Mouse (Mus musculus) ZHBTc4 (cell line): Measurements from ENCODE around the gene Setd2.

Experiments used
- DNase-seq: peaks from one replicate; pipeline ENCODE4 v3.0.0-alpha.2; 2011; ENCODE audit warnings: low read depth, low spot score

Setd2 gene

DNA sequence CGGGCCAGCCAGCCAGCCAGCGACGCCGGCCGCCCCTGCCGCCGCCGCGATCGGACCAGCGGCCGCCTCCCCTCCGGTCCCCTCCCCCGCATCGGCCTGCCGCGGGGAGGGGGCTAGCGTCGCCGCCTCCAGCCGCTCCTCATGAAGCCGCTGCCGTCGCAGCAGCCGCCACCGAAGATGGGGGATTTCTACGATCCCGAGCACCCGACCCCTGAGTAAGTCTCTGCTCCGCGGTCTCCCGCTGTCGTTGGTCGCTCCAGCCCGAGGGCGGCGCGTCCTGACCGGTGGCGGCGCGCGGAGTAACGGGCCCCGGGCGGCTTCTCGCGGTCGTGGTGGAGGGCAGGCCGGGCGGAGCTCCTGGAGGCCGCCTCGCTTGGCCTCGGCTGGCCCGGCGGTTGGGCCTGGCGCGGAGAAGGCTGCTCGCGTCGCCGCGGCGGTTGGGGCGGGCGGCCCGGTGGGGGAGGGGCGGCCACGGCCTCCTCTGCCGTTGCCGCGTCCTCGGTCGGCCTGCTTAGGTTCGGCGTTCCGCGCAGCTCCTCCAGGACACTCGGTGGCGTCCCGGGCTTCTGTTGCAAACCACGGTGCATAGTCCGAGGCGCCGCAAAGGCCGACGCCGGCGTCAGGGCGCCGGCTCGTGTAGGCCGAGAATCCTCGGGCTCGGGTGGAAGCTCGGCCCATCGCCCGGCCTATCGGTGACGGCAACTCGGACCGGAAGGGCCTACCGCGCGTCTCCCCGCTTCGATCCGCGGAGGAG lies at the start of gene Setd2:
Gene Setd2 (plus strand): TSS at position 60 of the 754 bp plus-strand sequence.
- peak; percentile 61 for DNase-seq

DNA sequence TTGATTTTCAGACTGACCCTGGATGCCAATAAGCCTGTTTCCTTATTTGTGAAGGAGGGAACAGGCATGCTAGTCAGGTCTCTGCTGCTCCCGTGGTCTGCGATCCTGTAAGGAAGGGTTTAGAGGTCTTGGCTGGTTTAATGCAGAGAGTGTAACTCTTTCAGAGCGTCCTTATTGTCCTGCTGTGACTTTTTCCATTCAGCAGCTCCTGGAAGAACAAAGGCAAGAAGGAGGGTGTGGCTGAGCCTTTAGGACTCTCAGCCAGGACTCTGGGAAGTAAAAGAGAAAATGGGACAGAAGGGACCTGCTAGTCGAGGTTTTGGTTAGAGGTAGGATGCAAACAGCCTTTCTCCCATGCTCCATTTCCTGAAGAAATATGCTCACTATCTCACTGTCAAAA lies 43.6 kb upstream of the Setd2 start:
- peak; percentile 85 for DNase-seq

DNA sequence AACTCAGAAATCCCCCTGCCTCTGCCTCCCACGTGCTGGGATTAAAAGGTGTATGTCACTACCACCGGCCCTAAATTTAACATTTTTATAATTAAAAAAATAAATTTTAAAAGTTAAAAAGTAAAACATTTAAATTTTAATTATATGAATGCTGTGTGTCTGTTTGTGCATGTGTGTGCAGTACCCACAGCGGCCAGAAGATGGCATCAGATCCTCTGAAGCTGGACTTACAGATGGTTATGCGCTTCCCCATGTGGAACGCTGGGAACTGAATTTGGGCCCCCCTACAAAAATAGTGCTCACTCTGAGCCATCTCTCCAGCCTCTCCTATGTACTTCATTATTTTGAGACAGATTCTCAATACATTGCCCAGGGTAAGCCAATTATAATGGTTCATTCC lies 41.5 kb upstream of the Setd2 start:
- peak; percentile 61 for DNase-seq

DNA sequence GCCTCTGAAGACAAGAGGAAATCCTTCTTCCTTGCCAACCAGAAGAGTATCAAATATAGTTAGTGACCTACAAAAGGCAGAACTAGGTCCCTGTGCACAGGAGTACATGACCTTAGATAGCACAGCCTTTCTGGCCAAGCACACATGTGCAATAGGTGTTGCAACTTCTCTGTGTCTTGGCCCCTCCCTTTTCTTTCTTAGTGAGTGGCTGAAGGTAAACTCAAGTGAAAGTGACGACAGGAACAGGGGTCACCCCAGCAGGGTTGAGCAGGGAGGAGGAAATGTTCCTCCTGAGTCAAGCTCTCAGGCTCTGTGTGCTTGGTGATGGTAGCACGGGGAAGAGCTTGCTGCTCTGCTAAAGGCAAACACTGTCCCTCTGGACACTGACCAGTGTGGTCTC lies 6.7 kb upstream of the Setd2 start:
- DNase-seq, result no peak

DNA sequence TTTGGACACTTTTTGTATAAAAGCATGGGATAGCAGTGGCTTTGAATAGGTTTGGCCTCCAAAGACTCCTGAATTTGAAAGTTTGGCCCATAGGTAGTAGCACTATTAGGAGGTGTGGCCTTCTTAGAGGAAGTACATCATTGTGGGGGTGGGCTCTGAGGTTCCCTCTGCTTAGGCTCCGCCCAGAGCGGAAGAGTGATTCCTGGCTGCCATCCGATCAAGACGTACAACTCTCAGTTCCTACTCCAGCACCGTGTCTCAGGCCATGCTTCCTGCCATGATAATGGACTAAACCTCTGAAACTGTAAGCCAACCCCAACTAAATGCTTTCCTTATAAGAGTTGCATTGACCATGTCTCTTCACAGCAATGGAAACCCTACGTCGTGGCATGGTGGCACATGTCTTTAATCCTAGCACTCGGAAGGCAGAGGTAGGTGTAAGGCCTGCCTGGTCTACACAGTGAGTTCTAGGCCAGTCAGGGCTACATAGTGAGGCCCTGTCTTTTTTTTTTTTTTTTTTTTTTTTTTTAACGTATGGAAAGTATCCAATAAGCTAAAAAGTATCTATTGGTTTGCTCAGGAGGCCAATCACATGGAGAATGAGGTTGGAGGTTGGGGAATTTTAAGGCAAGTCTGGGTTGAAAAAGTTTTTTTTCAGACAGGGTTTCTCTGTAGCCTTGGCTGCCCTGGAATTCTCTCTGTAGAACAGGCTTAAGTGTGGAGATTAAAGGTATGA lies 3.2 kb upstream of the Setd2 start:
- peak; percentile 95 for DNase-seq

DNA sequence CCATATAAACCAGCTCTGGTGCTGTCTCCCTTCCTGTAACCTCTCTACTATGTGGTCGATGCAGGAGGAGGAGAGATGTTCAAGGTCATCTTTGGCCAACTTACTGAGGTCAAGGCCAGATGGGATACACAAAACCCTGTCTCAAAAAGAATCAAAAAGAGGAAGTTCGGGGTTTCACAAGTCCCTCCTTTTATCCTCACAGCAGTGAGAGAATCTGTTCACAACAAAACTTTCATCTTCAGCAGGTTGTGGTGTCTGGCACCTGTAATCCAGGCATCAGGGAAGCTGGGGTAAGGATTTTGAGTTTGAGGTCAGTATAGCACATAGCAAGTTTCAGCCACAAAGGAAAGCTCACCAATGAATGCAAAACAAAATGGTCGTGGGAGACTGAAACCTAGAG lies 1.7 kb upstream of the Setd2 start:
- DNase-seq, result no peak

DNA sequence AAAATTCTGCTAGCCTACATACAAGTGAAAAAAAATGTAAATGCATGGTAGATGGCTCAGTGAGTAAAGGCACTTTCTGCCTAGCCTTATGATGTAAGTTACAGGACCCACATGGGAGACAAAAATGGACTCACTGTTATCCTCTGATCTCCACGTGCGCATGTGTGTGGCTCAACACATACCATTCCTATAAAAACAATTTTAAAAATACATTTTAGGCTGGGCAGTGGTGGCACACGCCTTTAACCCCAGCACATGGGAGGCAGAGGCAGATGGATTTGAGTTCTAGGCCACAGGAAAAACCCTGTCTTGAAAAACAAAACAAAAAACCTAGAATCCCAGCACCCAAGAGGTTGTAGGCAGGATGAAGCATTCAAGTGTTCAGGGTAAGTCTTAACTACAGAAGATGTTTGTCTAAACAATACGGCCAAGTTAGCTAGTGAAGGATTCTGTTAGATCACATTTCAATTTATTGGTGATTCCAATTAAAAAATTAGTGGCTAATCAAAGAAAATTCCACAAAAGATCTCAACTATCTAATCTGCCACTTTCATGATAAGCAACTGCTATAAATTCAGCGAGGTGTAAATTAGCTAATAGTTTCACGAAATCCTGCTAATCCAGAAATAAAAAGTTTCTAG lies 1.1 kb upstream of the Setd2 start:
- no peak for DNase-seq

DNA sequence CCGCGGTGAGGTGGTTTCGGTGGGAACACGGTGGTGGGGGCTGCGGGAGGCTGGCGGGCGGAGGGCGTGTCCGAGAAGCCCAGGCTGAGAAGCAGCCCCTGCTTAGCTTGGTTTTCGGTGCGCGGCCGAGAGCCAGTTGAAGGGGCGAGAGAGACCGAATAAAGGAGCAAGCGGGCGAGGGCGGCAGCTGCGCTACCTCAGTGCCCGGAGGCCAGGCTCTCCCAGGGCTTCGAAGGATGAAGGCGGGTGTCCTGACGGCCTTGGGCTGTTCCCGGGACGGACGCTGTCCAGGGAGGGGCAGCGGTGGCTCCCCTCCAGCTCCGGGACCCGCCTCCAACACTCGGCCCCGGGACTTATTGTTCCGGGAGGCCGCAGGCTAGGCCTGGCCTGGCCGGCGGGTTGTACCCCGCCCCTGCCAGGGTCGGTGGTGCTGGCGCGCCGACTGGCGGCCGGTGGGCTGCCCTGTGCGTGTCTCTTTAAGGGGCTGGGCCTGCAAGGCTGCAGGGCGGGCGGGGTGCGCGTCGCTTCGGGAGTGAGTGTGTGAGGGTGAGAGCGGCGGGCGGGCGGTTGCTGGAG lies 395 bp upstream of the Setd2 start:
- peak; percentile 98 for DNase-seq

DNA sequence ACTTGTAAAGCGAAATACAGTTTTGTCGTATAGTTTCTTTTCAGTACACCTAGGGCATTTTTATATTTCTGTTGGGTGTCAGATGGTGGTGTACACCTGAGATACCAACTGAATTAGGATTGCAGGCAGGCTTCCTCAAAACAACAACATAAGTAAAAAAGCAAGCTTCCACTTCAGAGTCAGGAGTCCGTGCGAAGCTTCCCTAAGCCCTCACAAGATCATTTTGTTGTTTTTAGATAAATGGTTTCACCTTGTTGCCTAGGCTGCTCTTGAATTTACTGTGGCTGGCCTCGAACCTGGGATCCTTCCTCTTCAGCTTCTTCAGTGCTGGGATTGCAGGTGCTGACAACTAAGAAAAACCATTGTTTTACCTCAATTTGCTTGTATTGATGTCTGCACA lies 1.2 kb downstream of the Setd2 start:
- DNase-seq, result no peak

DNA sequence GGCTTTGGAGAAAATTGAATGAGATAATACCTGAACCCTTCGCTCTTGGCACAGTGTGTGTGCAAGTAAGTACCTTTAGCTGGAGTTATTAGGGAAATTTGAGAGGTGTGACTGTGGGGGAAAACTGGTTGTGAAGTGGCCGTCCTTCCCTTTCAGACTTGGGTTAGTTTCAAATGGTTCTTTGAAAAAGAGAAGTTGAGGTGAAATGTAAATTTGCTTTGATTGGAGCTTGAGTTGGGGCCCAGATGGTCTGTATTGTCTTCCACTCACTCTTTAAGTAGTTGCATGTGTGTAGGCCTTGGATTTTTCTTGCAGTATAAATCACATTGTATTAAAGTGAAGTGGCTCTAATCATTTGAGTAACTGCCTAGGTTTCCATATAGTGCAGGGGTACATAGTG lies 2.7 kb downstream of the Setd2 start:
- peak; percentile 29 for DNase-seq

DNA sequence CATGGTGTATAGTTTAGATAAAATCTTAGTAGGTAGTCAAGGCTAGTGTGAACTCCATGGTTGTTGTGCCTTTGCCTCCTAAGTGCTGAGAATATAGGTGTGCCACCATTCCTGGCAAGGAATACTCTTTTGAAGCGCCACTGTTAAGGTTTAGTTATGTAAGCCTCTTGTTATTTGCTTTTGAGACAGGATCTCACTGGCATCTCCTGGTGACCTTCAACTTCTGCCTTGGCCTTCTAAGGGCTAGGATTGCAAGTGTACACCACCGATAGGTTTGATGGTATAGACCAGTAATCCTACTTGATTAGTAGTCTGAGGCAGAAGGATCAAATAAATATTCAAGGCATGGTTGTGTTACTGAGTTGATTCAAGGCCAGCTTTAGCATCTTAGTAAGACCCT lies 4.2 kb downstream of the Setd2 start:
- DNase-seq, result no peak

DNA sequence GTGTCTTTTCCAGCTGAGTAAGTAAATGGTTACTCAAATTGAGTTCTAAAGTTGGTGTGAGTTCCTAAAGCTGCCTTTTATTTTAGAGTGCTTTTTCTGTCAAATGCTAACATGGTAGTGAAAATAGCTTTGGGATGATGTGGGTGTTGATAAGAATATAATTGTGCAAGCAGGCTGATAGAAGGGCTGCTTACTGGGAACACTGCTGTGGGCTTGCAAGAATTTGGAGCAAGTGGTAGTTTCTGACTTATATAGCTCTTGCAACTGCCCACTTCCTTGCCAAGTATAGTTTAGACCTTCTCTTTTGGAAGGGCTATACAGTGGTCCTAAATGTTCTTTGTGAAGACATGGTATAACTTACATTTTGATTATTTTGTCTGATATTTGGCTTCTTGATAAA lies 6.1 kb downstream of the Setd2 start:
- DNase-seq, result no peak

DNA sequence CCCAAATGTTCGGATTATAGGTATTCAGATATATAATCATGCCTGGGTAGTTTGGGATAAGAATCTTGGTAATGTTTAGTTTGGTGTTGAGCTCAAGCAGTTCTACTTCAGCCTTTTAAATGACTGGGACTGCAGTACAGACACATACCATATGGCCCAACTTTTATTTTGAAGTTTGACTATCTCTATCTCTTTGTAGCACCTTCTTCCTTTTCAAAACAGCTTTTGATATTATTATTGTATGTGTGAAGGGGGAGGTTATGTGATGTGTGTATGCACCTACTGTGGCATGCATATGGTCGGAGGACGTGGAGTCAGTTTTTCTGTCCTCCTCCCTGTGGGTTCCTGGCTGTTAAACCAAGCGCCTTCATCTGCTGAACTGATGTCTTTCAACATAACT lies 9.6 kb downstream of the Setd2 start:
- no peak for DNase-seq

DNA sequence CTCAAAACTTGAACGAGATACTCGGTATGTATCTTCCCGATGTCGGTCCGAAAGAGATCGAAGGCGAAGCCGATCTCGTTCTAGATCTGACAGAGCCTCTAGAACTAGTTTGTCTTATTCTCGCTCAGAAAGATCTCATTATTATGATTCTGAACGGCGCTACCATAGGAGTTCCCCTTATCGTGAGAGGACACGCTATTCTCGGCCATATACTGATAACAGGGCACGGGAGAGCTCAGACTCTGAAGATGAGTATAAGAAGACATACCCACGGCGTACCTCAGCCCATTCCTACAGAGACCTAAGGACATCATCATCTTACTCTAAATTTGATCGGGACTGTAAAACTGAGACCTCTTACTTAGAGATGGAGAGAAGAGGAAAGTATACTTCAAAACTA lies 15.9 kb downstream of the Setd2 start:
- no peak for DNase-seq

DNA sequence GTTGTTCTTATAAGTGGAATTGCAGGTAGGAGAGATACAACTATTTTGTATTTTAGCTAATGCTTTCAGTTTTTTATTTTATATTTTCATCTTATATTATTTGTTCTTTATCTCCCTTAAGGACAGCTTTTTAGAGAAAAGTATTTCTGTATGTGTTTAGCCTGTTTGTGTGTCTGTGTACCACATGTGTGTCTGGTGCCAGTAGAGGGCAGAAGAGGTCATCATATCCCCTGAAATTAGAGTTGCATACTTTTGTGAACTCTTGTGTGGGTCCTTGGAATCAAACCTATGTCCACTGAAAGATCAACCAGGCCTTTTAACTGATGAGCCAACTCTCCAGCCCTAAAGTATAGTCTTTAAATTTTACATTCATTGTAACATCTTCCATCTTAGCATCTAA lies 35.9 kb downstream of the Setd2 start:
- DNase-seq, result peak; percentile 9

DNA sequence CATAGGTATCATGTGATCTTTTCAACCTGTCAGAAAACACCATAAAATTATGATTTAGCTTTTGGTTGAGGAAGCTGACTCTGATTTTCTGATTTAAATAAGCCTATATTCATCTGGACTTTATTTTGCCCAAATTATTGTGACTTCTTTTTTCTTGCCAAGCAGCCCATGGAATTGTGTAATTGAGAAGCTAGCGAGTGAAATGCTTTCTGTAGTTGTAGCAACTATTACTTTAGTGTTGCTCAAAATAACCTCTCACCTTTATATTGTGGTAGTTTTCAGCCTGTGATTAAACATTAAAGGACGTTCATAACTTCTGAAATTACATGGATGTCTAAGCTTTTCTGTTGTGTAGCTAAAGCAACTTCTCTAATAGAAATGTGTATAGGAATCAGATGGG lies 49.8 kb downstream of the Setd2 start:
- DNase-seq, result no peak

DNA sequence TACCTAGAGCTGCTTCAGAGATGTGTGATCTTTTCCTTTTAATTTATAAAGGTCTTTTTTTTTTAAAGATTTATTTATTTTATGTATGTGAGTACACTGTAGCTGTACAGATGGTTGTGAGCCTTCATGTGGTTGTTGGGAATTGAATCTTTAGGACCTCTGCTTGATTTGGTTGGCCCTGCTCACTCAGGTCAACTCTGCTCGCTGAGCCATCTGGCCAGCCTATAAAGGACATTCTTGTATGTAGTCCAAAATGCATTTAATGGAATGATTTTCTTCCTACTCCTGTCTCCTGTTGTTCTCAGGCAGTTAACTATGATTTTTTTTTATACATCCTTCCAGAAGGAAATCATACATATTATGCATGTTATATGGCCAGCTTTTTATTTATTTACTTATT lies 51.1 kb downstream of the Setd2 start:
- DNase-seq, result no peak

DNA sequence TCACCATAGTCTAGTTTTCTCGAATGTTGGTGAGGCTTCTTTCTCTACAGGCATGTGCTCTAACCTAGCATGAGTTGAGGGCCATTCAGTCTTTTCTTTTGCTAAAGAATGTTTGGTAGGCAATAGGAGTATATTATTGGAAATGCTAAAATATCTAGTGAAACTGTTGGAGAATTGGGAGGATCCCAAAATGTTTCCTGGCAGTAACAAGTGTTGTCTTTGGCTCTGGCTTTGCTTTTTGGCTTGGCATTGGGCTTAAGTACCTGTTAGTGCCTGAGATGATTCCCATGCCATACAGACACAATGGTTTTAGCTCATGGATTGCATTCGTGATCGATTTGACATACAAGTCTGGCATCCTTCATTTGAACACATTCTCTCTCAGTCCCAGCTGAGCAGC lies 79.1 kb downstream of the Setd2 start:
- no peak for DNase-seq

DNA sequence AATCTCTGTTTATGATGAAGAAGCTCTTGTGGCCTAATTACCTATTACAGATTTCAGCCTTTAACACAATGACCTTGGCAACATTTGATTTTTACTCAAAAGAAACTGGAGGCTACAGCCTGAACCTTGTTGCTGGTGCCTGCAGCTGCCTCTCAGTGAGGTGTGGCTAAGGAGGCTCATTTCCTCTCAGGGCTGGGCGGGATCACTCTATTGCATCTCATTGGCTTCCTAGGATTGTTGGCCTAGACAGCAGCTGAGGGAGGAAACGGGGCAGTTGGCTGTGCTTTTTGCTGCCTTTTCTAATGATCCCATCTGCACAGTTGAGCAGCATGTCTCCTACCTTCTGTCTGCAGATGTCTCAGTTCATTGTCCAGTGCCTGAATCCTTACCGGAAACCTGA lies 84.7 kb downstream of the Setd2 start:
- peak; percentile 78 for DNase-seq

DNA sequence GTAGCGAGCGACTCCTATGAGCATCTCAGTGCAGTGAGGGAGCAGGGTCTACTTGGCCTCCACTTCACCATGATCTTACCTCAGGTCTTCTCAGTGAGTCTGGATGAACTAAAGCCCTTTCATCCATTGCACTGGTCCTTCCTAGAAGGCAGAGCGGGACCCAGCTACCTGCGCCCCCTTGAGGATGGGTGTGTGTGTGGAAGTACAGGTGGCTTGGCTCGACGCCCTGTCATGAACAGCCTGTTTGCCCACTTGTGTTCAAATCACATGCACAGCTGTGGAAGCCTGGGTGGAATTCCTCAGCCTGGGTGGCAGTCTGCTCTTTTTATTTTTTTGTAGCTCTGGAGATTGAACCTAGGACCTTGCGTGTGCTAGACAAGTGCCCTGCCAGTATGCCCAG lies 87.8 kb downstream of the Setd2 start:
- peak; percentile 76 for DNase-seq

DNA sequence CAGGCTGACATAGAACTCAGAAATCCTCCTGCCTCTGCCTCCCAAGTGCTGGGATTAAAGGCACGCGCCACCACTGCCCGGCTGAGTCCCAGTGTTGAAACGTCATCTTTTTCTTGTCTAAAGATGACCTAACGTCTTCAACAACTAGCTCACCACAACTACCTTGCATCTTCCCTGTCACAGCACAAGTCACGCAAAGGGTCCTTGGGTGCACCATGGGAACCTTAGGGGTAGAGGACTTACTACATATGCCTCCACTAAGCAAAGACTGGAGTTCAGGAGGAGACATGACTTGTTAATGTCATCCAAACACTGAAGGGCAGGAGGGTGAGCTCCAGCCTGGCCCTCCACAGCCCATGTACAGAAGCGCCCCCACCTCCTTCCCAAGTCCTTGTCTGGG lies 88.3 kb downstream of the Setd2 start:
- DNase-seq, result no peak

DNA sequence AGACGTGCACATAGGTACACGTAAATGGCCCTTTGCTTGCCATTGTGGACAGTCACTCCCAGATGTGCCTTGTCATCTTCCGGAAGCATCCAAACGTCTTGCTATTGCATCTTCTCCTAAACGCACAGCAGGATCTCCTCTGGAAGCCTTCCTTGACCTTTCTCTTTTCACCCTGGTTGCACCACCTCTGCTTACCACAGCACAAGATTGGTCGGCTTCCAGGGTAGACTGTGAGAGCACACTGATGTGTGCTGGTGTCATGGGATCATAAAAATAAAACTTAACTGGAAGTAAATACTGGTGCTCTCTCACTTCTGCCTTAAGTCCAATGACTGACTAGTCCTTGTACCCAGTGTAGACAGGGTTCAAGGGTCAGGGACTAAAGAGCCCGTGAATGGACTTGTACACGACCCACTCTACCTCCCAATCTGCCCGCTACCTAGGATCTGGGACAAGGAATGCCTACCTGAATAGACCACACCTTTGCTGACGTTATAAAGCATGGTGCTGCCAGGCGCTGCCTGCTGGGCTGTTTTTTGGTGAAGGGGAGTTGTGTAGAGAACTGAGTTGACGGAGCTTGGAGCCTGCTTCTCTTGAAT lies 90.3 kb downstream of the Setd2 start:
- DNase-seq, result no peak
